Mouse (Mus musculus) CH12.LX (cell line): ENCODE measurements at regions not wholly inside any gene's neighbourhood (a gene's known extent, or its start where the extent isn't known, plus 50 kb on each side); places are given as distances from the start of the nearest gene placed in this dataset.

Experiments used
- CHD2 ChIP-seq: IDR thresholded peaks from 2 replicates; pipeline ENCODE4 v1.6.1; 2011; ENCODE audit warnings: low read length, improper control_type of control experiment
- CTCF ChIP-seq, 2 experiments: IDR thresholded peaks in 1 of 2; conservative IDR thresholded peaks in 1 of 2; 2 replicates each; pipeline ENCODE4 v1.5.1; 2011 to 2012; ENCODE audit warnings: low read depth in 2 of 2, low read length in 2 of 2, improper control_type of control experiment in 1 of 2, inconsistent platforms in 1 of 2, mild to moderate bottlenecking in 1 of 2, moderate library complexity in 1 of 2
- E2F4 ChIP-seq: IDR thresholded peaks from 2 replicates; pipeline ENCODE4 v1.6.1; 2011; ENCODE audit warnings: low read depth, low read length, improper control_type of control experiment; ENCODE audit not compliant: insufficient replicate concordance
- ELF1 ChIP-seq: IDR thresholded peaks from 2 replicates; pipeline ENCODE4 v1.6.1; 2014; ENCODE audit warnings: low read depth, mild to moderate bottlenecking, inconsistent platforms, low read length, improper control_type of control experiment
- MAFK ChIP-seq: IDR thresholded peaks from 2 replicates; pipeline ENCODE4 v1.6.1; 2011; ENCODE audit warnings: low read length, improper control_type of control experiment; ENCODE audit not compliant: insufficient replicate concordance
- MAX ChIP-seq: IDR thresholded peaks from 2 replicates; pipeline ENCODE4 v1.6.1; 2011; ENCODE audit warnings: low read length, improper control_type of control experiment
- MEF2A ChIP-seq: IDR thresholded peaks from 2 replicates; pipeline ENCODE4 v1.6.1; 2014; ENCODE audit warnings: low read depth, mild to moderate bottlenecking, inconsistent platforms, low read length, improper control_type of control experiment, borderline replicate concordance
- MYC ChIP-seq: IDR thresholded peaks from 2 replicates; pipeline ENCODE4 v1.6.1; 2011; ENCODE audit warnings: low read depth, mild to moderate bottlenecking, improper control_type of control experiment, low read length
- POLR2A ChIP-seq: IDR thresholded peaks from 2 replicates; pipeline ENCODE4 v1.6.1; 2011; ENCODE audit warnings: low read depth, mild to moderate bottlenecking, improper control_type of control experiment, low read length
- POLR2AphosphoS2 ChIP-seq: IDR thresholded peaks from 2 replicates; pipeline ENCODE4 v1.6.1; 2011; ENCODE audit warnings: low read depth, low read length, improper control_type of control experiment
- UBTF ChIP-seq: IDR thresholded peaks from 2 replicates; pipeline ENCODE4 v1.6.1; 2012; ENCODE audit warnings: low read depth, mild to moderate bottlenecking, inconsistent platforms, low read length, improper control_type of control experiment, moderate library complexity
- USF1 ChIP-seq: IDR thresholded peaks from 2 replicates; pipeline ENCODE4 v1.6.1; 2014; ENCODE audit warnings: low read depth, mild to moderate bottlenecking, inconsistent platforms, low read length, improper control_type of control experiment
- ZMIZ1 ChIP-seq: IDR thresholded peaks from 2 replicates; pipeline ENCODE4 v1.6.1; 2012; ENCODE audit warnings: low read depth, mild to moderate bottlenecking, inconsistent platforms, low read length, improper control_type of control experiment
- ZNF384 ChIP-seq: IDR thresholded peaks from 2 replicates; pipeline ENCODE4 v1.6.1; 2012; ENCODE audit warnings: low read depth, low read length, improper control_type of control experiment, inconsistent platforms

DNA sequence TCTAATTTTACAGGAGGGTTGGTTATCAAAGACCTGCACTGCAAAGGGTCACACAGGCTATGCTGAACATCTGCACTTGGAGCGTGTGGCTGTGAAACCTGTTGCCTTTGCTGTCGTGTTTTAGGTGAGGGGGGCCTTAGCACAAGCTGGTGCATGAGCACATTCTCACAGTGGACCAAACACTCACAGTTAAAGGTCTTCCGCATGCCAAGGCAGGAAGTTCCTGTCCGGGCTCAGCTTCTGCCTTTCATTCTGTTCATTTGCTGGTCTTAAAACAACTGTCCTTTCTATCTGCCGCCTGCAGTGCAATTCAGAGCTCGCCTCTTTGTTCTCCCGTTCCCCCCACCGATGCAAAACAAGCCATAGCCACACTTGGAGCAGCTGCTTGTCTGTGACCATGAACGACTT, 402.8 kb downstream of the Efnb2 start:
- TF ChIP-seq POLR2AphosphoS2, result no peak
- no peak for TF ChIP-seq MEF2A
- TF ChIP-seq CTCF (conservative IDR thresholded peaks at IDR 0.05 in 1 of 2, IDR thresholded peaks at IDR 0.05 in 1 of 2; ENCODE audit: low read depth in 2 of 2, low read length in 2 of 2), result no peak
- TF ChIP-seq E2F4, result no peak
- TF ChIP-seq UBTF, result no peak
- no peak for TF ChIP-seq ZNF384
- TF ChIP-seq POLR2A, result no peak
- no peak for TF ChIP-seq MAFK
- TF ChIP-seq MYC, result no peak
- no peak for TF ChIP-seq ZMIZ1
- TF ChIP-seq MAX, result no peak
- no peak for TF ChIP-seq USF1
- no peak for TF ChIP-seq ELF1
- no peak for TF ChIP-seq CHD2
